Mouse (Mus musculus) embryonic facial prominence, embryonic 10.5 days (tissue): ENCODE measurements at regions not wholly inside any gene's neighbourhood (a gene's known extent, or its start where the extent isn't known, plus 50 kb on each side); places are given as distances from the start of the nearest gene placed in this dataset.

Experiments used
- DNase-seq: peaks from one replicate; pipeline ENCODE4 v3.0.0-alpha.2; 2017; ENCODE audit warnings: low spot score
- H3K27ac ChIP-seq: fragments of 300-500 bp; sonication (generic); replicated peaks from 2 replicates; pipeline ENCODE4 v1.5.1; 2016; ENCODE audit warnings: mild to moderate bottlenecking
- H3K27me3 ChIP-seq: fragments of 300-500 bp; sonication (generic); replicated peaks from 2 replicates; pipeline ENCODE4 v1.6.1; 2016; ENCODE audit warnings: low read depth, mild to moderate bottlenecking; ENCODE audit not compliant: poor library complexity, severe bottlenecking
- H3K36me3 ChIP-seq: fragments of 300-500 bp; sonication (generic); replicated peaks from 2 replicates; pipeline ENCODE4 v1.6.1; 2016; ENCODE audit warnings: mild to moderate bottlenecking, moderate library complexity
- H3K4me1 ChIP-seq: fragments of 300-500 bp; sonication (generic); 2 replicates; pipeline ENCODE4 v1.6.1; 2016
- H3K4me3 ChIP-seq: fragments of 300-500 bp; sonication (generic); 2 replicates; pipeline ENCODE4 v1.5.1; 2016; ENCODE audit warnings: mild to moderate bottlenecking, moderate library complexity
- H3K9me3 ChIP-seq: fragments of 300-500 bp; sonication (generic); 2 replicates; pipeline ENCODE4 v1.6.1; 2016; ENCODE audit warnings: mild to moderate bottlenecking
- WGBS: fragments of 180-500 bp; shearing (Covaris S2); methylation state at CpG from one replicate; pipeline ENCODE4 v1.1.7; 2016; 5-methylcytosine and 5-hydroxymethylcytosine counted together

DNA sequence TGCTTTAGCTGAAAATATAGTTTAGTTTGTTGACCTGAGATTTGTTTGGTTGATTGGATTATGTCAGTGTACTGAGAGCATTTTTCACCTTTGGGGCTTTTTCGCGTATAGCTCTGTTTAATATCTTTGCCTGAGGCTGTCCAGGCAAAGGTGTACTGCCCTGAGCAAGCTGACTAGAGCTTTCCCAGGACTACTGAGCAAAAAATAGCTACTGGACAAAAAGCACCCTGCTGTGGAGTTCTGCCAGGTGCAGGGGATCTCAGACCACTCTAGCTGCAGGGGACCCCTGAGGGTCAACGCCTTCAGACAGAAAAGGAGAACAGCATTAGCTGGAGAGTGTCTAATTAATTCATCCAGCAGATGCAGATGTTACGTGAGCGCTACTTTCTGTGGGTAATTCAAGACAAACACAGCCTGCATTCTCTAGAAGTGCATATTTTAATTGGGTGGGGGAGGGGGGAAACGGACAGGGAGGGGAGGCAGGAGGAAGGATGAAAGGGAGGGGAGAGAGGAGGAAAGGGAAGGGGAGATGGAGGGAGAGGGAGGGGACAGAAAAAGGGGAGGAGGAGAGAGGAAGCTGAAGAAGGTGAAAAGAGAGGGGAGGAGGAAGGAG, 61.7 kb downstream of the Thnsl1 start:
- peak; percentile 48 for DNase-seq
- Histone ChIP-seq H3K27ac (peak overlapping the region; percentile 36), H3K9me3 (no peaks in the 10 kb centered on the region), H3K27me3 (no peaks in the 10 kb centered on the region), H3K4me1 (peaks cover 21% of the 10 kb centered on the region), H3K4me3 (peak overlapping the region; percentile 41), H3K36me3 (no peaks in the 10 kb centered on the region)
- 23% methylated on average over 6 of the region's 6 CpGs for WGBS

DNA sequence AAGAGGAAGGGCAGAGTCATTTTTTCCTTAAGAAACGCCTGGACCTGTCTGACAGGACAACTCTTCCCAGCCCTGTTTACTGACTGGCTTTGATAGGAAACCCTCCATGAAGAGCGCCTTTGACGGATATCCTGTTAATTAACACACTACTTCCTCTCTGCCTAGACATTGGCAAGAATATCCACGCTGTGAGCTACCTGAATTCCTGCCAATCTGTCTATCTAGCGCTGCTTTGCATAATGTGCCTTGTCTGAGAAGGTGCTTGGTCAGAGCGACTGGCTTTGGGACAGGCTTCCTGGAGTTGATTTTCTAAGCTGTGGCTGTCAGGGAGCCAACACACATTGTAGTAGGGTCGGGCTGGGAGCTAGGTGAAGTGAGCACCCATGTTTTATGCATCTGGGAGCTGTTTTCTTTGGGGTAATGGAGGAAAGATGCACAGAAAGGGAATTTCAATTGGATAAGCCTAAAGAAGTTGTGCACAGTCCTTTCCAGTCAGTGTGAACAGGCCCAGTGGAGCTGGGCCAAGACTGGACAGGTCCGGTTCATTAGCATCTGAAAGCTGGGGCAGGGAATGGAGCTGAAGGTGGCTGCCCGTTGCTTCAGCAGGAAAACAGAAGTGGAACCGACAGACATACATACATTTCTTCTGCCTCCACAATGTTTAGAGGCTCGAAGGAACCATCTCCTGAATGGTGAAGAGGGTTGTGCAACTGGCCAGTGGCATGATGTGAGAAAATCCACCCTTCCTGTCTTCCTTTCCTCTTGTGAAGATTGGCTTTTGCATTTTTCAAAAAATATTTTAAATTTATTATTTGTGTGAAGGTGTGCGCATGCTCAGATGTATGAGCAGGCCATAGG, 64.7 kb downstream of the Thnsl1 start:
- Histone ChIP-seq H3K36me3 (no peaks in the 10 kb centered on the region), H3K4me3 (no peak overlapping the region), H3K4me1 (peaks cover 16% of the 10 kb centered on the region), H3K27me3 (no peaks in the 10 kb centered on the region), H3K9me3 (no peaks in the 10 kb centered on the region), H3K27ac (no peak overlapping the region)
- no peak for DNase-seq
- WGBS: 79% methylated on average over 12 of the region's 12 CpGs

DNA sequence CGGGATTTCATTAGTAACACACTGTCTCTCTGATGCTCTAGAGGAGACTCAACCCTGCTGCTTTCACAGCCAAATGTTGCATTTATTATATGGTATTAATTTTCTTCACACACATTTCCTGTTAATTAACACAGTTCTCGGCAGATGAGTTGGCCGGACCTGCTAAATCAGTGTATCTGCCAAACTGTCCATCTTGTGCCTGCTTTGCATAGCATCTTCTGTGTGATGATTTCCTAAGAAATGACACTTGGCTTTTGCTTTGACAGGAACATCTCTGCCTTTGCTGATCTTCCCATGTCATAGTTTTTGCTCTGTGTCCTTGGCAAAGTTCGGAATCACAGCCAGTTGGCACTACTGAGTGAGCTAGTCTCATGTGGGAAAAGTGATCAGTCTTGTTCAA, 67.9 kb downstream of the Thnsl1 start:
- H3K36me3 ChIP-seq: no peaks in the 10 kb centered on the region
- no peaks in the 10 kb centered on the region for H3K9me3 ChIP-seq
- H3K27ac ChIP-seq: no peak overlapping the region
- DNase-seq: no peak
- H3K27me3 ChIP-seq: no peaks in the 10 kb centered on the region
- H3K4me1 ChIP-seq: no peaks in the 10 kb centered on the region
- 92% methylated on average over 4 of the region's 4 CpGs for WGBS
- H3K4me3 ChIP-seq: no peak overlapping the region

DNA sequence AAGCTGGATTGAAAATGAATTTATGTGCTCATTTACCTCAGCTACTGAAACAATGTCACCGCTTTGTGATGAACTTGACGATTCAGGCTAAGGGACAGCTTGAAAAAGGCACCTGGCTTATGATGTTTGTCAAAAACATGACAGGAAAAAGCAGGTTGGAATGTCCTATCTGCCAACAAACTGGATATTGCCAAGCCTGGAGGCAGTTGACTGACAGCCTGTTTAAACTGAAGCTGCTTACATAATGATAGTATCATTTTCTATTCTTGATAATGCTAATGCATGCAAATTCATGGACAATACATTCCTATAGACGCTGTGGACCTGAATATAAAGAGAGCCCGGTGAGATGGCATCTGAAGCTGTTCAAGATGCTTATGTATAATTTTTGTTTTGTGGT, 69.8 kb downstream of the Thnsl1 start:
- 92% methylated on average over 4 of the region's 4 CpGs for WGBS

DNA sequence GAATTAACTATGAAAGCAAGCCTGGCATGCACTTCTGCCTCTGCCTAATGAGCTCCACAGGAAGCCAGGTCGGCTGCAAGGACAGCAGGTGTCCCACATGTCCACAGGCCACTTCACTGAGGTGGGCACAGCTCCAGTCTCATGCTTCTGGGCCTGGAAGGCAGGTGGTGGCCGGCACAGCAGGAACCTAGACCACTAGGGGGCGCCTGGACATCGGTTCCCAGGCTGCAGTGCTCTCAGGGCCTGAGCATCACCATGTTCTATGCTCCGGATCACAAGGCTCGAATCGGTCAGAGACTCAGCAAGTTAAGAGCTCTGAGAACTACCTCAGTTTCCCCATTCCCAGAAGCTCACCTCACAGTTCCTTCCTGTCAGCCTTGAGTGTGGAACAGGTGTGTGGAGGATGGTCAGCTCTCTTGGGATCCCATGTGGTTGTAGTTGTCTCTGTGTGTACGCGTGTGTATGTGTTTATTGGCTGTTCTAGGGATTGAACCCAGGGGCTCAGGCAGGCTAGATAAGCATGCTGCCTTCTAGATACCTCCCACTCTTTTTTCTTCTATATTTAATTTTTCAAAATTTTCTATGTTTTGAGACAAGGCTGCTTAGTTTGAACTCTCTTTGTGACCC, 75.4 kb downstream of the Thnsl1 start:
- Histone ChIP-seq H3K9me3 (no peaks in the 10 kb centered on the region), H3K4me1 (no peaks in the 10 kb centered on the region), H3K4me3 (no peak overlapping the region), H3K27me3 (no peaks in the 10 kb centered on the region), H3K36me3 (no peaks in the 10 kb centered on the region), H3K27ac (no peak overlapping the region)
- DNase-seq: peak; percentile 84
- WGBS: 38% methylated on average over 9 of the region's 9 CpGs

More for the DNA sequence above, 69.8 kb downstream of the Thnsl1 start:
- Histone ChIP-seq H3K27me3 (no peaks in the 10 kb centered on the region), H3K9me3 (no peaks in the 10 kb centered on the region), H3K27ac (no peak overlapping the region), H3K4me1 (no peaks in the 10 kb centered on the region), H3K36me3 (no peaks in the 10 kb centered on the region), H3K4me3 (no peak overlapping the region)
- no peak for DNase-seq

DNA sequence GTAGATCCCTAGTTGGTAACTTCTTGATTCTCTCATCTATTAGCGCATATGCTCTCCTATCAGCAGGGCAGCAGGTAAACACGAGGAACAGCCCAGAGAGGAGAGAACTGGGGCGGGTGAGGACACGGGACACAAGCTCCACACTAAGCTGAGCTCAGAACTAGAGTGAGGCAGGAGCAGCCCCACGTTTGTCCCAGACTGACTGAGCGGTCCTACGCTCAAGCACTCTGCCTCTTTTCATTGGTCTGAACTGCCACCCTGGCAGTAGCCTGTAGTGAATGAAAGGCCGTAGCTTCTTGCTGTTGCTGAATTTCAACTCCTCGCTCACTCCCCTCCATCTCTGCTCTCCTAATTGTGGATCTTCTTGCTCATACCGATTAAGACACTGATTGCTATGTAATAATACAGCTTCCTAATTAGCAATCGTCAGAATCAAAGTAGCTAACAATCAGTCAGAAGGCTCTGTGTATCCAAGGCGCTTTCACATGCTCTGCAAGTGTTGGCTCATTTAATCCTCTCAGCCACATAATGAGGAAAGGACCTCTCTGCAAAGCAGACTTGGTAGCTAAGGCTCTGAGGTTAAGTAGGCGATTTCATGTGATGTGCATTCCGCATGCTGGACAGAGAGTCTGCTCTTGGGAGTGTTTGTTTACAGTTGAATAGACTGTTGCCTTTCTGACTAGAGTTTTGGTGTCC, 77.1 kb downstream of the Thnsl1 start:
- no peaks in the 10 kb centered on the region for H3K9me3 ChIP-seq
- DNase-seq: no peak
- no peaks in the 10 kb centered on the region for H3K27me3 ChIP-seq
- H3K36me3 ChIP-seq: no peaks in the 10 kb centered on the region
- no peaks in the 10 kb centered on the region for H3K4me1 ChIP-seq
- no peak overlapping the region for H3K27ac ChIP-seq
- no peak overlapping the region for H3K4me3 ChIP-seq
- 70% methylated on average over 14 of the region's 14 CpGs for WGBS

DNA sequence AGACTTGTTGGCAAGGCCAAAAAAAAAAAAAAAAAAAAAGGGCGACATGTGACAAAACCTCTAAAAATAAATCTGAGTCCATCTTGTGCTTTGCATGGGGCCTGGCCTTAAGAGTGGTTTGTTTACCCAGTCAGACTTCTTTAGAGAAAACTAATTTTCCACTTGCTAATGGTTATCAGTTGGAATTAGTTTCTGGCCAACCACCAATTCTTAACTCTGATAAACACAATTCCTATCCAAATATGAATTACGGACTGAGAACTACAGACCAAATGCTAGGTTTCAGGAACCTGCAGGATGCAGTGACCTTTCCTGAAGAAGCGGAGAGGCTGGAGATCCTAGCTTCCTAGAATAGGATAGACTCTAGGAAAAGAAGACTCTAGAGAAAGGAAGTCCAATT, 79.4 kb downstream of the Thnsl1 start:
- DNase-seq: no peak
- no peak overlapping the region for H3K27ac ChIP-seq
- no peak overlapping the region for H3K4me3 ChIP-seq
- H3K27me3 ChIP-seq: no peaks in the 10 kb centered on the region
- H3K4me1 ChIP-seq: no peaks in the 10 kb centered on the region
- H3K36me3 ChIP-seq: no peaks in the 10 kb centered on the region
- no peaks in the 10 kb centered on the region for H3K9me3 ChIP-seq
- WGBS: 91% methylated on average over 3 of the region's 3 CpGs

DNA sequence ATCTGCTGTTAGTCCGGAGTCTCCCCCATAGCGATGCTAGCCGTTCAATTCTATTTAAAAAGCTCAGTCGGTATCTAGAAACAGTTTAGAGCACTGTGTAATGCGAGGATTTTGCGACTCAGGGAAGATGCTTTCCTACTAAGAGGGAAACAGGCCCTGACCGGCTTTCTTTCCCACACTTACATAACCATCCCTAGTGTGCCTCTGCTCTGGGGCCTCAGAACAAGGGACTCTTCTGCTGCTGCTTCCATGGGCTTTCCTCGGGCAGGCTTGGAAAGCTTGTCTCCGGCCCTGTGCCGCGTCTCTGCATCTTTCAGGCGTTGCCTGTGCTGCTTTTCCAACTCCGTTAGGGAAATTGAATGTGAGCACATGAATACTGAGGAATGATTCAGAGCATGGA, 79.6 kb upstream of the Gpr158 start:
- Histone ChIP-seq H3K4me1 (peaks cover 2% of the 10 kb centered on the region; the same call in 1 of the 2 replicates), H3K27ac (no peak overlapping the region), H3K9me3 (no peaks in the 10 kb centered on the region), H3K36me3 (no peaks in the 10 kb centered on the region), H3K27me3 (no peaks in the 10 kb centered on the region), H3K4me3 (no peak overlapping the region)
- WGBS: 87% methylated on average over 13 of the region's 13 CpGs
- no peak for DNase-seq

DNA sequence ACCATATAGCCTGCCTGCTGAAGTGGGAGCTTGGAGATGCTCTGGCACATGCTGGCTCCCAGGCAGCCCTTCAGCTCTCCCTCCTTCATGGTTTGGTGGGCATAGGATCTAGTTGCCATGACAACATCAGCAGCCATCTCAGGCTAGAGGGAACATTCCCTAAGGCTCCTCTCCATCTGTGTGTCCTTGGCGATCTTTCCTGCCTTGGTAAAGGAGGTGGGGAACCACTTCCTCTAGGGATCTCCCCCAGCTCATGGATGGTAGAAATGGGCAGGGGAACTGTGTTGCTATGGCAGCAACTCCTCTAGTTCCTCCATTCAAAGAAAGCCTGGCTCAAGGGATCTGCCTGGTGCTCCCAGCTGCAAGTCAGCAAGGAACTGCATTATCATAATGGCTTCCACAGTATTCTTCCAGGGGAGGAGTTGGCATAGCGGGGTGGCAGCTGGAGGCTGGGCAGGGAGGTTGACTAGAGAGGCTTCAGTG, 74.6 kb upstream of the Gpr158 start:
- DNase-seq: no peak
- no peak overlapping the region for H3K4me3 ChIP-seq
- no peaks in the 10 kb centered on the region for H3K27me3 ChIP-seq
- no peaks in the 10 kb centered on the region for H3K36me3 ChIP-seq
- H3K4me1 ChIP-seq: peaks cover 4% of the 10 kb centered on the region; the same call in 1 of the 2 replicates
- WGBS: 56% methylated on average over 2 of the region's 2 CpGs
- no peak overlapping the region for H3K27ac ChIP-seq
- H3K9me3 ChIP-seq: no peaks in the 10 kb centered on the region

DNA sequence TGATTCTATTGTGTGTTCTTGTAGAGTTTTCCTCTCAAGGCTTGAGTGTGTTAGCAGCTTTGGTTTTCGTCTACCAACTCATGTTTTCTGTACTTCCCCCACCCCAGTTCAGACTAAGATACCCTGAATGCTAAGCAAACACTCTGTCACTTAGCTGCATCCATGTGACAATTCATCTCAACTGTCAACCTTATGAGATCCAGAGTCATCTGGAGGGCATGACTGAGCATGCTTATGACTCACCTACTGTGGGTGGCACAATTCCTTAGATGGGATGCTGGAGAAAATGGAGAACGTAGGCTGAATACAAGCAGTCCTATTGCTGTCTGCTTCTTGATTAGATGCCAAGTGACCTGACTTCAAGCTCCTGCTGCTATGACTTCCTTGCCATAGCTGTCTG, 73.3 kb upstream of the Gpr158 start:
- DNase-seq: no peak
- Histone ChIP-seq H3K4me1 (peaks cover 4% of the 10 kb centered on the region; the same call in 1 of the 2 replicates), H3K4me3 (no peak overlapping the region), H3K27ac (no peak overlapping the region), H3K9me3 (no peaks in the 10 kb centered on the region), H3K36me3 (no peaks in the 10 kb centered on the region), H3K27me3 (no peaks in the 10 kb centered on the region)
- 72% methylated on average over 2 of the region's 2 CpGs for whole genome bisulfite sequencing

DNA sequence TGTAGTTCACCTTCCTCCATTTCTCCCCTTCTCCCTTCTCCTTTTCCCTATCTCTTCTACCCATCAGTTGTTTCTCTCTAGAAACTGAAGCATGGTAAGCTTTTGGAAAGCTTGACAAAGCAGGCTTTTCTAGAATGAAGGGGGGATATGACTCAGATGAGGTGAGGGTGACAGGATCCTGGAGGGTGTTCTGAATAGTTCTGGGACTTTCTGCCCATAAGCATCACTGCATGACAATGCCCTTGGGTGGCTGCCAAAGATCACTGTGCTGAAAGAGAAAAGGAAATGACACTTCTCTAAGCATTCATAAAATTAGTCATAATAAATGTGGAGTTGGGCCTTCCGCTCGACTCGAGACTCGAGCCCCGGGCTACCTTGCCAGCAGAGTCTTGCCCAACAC, 67.7 kb upstream of the Gpr158 start:
- WGBS: 93% methylated on average over 5 of the region's 5 CpGs
- no peaks in the 10 kb centered on the region for H3K4me1 ChIP-seq

More for the DNA sequence above, 67.7 kb upstream of the Gpr158 start:
- DNase-seq: no peak
- H3K36me3 ChIP-seq: no peaks in the 10 kb centered on the region
- H3K4me3 ChIP-seq: no peak overlapping the region
- no peaks in the 10 kb centered on the region for H3K9me3 ChIP-seq
- no peak overlapping the region for H3K27ac ChIP-seq
- no peaks in the 10 kb centered on the region for H3K27me3 ChIP-seq
